Mouse (Mus musculus) left cerebral cortex, postnatal 10 days (tissue): ENCODE results near the gene Emcn. TPM values are rescaled to one million over a fixed set of nuclear protein-coding genes. Genes with fewer than 3 reads are reported as not detected.

Experiments
- DNase-seq, 2 experiments: peaks; one replicate each; pipeline ENCODE4 v3.0.0; 2021 to 2022; ENCODE audit warnings: low spot score in 2 of 2, mixed read lengths in 1 of 2; ENCODE audit errors: extremely low spot score in 1 of 2
- intact Hi-C: fragments of 180-260 bp; cut with DNase I; formaldehyde crosslinking; loops from one replicate; pipeline ENCODE4 v1.15.1; 2025
- total RNA-seq, 2 experiments: library from RNA; stranded (reverse); gene quantifications; 2 replicates each; pipeline ENCODE4 v1.2.3; 2021

The Emcn gene
- total RNA-seq, 2 experiments from 2014 or later = 5.7 to 6.3 TPM

DNA sequence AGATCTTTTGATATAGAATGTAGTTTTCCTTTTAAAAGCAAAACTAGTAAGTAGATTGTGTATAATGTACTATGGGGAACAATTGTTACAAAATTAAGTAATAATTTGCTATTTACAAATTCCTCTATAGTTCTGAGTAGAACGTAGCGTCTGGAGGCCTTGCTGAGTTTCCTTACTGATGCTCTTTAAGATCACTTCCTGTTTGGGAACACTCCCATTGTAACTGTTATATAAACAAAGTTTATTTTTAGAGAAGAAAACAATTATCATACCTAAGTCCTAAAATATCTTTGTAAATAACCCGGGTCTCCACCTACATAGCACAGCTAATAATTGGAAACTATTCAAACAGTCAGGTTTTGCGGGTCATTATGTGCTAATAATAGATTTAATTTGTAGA lies 32.0 kb downstream of the Emcn start:
- intact Hi-C loops = no loop called here
- no peak for DNase-seq

DNA sequence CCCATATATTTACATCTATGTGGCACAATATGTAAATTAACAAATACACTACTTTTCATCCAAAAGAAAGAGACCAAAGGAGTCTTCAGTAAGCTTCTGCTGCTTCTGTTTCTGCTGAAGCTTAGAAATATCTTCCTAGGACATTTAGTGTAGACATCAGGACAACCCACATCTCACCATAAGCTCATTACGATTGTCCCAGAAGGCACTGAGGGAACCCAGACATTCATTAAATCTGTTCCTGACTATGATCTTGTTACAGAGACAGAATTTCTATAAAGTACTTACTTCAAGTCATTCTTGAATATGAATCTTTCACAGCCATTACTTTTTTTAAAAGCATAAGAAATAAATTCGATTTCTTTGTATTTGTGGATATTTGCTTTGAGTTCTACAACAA lies 41.4 kb downstream of the Emcn start:
- intact Hi-C loops = no loop called here

DNA sequence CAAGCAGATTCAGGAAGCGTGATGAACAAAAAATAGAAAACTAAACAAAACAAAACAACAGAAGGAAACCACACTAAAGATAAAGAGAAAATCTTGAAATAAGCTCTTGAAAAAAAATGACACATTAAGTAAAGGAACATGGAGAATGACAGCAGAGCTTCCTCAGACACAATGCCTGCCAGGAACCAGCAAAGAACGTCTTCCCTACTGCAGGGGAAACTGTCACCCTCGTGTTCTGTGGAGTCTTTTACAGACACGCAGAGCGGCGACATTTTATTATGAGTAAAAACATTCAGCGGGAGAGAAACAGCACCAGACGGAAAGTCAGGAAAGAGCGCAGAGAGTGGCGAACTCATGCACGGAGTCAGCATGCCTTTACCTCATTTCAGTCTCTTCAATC lies 54.7 kb downstream of the Emcn start:
- intact Hi-C loops = no loop called here
- no peak for DNase-seq

More for the DNA sequence above, 41.4 kb downstream of the Emcn start:
- no peak for DNase-seq

DNA sequence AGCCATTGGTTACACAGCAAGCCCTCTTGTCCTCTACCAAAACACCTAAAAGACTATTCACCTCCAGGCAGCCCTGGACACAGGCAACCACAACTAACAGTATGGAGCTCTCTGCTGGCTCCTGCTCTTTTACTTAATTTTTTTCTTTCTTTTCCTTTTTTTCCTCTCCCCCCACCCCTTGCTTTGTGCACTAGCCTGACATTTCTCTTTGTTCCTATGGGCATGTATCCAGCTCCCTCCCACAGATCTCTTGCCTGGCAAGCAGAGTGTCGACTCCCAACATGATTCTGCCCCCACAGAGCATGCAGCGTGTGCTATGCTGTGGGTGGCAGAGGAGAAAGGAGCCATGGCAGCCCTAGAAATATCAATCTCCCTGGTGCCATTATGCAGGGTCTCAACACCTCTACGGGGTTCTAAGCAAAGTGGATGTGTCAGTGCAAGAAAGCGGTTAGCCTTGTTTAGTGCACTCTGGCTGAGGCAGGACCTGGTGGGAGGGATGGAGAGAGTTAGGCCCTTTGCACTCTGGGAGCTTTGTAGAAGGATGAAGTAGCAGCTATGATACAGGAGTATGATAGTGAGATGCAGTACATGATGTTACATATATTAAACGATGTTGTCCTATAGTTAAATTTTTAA lies 74.7 kb downstream of the Emcn start:
- intact Hi-C loops = loop anchor here (10.0 kb wide), 2 partner anchors 741 to 1531 kb away; partner anchors contain the start of gene Ppp3ca

DNA sequence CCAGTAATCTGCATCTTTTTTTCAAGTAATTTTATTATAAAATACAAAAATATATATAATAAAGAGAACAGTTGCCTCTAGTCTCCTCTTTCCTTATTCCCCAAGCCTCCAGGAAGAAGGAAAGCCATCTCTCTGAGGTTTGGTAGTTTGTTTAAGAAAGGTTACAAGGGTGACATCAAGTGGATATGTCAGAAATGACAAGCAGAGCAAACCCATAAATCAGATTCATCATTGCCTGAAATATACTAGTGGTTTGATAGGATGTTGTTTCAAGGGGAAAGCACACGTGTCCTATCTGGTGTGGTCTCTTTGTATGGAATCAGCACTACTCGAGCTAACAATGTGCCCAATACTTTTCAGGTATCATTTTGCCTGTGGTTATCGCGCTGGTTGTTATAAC lies 77.8 kb downstream of the Emcn start:
- intact Hi-C loops = loop anchor here (10.0 kb wide), 2 partner anchors 744 to 1534 kb away; partner anchors contain the start of gene Ppp3ca
- no peak for DNase-seq

More for the DNA sequence above, 74.7 kb downstream of the Emcn start:
- DNase-seq = peak; percentile 40 to 52

DNA sequence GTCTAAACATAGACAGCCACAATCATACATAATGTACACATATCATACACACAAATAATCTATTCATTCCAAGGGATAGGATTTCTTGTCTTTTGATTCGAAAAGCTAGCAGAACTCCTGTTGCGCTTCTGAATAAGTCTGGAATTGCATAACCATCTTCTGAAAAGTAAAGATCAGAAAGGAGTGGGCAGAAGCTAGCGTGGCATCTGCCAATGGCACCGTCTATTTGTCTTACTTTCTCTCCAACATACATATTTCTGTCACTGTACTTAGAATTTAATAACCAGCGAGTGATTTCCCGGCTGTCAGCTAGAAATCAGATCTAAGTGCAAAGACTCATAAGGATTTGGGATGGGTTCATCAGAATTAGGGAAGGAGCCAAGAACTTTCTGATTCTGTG lies 88.6 kb downstream of the Emcn start:
- intact Hi-C loops = no loop called here
- DNase-seq = no peak

DNA sequence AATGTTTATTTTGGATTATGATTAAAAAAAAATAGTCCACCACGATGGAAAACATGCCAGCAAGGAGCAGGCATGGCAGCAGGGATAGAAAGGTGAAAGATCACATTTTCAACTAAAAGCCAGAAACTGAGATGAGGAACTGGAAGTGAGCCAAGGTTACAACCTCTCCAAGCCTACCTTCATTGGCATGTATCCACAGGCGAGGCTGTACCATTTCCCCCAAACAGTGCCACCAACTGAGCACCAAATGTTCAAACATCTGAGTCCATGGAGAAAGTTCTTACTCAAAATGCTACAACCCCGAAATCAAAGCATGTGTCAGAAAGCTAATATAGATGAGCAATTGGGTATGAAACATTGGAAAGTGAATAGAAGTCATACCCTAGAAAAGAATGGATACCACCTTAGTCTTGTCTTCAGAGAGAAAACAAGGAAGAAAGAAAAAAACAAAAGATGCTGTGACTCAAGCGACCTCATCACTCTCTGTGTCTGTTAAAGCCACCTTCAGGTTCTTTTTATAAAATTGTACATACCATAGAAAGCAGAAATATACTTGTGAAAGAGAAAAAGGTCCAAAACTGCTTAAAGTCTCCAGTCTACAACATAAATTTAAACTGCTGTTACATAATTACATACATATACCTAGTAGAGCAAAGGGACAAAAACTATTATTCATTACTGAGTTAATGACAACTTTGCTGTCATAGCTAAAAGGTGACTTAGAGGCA lies 124.2 kb downstream of the Emcn start:
- DNase-seq = no peak
- intact Hi-C loops = no loop called here

DNA sequence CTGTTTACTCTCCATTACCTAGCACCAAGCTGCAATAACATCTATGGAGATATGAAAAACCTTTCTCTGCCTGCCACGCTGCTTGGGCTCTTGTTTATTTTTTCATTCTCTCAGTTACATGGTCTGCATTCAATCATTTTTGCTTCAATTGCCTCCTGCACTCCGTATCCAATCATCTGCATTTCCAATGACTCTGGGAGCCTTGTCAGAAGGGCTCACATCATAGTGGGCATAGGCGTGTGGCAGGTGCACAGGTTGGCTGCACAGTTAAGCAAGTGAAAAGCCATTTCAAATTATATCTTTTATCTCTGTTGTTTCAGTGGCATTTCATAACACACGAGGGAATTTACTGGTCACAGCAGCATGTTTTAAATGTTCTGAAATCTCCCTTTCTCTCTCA lies 125.1 kb downstream of the Emcn start:
- DNase-seq = no peak
- intact Hi-C loops = no loop called here

DNA sequence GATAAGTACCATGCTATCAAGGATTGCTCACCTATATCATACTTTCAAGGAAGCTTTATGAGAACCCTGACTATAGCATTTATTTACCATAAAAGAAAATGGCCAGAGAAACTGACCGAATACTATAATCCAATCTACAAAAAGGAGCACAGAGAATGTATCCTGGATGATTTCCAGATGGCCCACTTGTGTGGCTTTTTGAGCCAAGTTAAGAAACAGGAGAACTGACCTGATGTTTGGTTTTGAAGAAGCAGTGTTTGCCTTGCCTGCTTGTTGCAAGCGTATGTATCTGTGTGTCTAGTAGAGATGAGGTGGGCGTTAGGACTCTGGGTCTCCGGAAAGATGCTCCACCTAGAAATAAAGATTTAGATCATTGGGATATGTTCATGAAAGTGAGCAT lies 125.9 kb downstream of the Emcn start:
- intact Hi-C loops = no loop called here
- DNase-seq = no peak

DNA sequence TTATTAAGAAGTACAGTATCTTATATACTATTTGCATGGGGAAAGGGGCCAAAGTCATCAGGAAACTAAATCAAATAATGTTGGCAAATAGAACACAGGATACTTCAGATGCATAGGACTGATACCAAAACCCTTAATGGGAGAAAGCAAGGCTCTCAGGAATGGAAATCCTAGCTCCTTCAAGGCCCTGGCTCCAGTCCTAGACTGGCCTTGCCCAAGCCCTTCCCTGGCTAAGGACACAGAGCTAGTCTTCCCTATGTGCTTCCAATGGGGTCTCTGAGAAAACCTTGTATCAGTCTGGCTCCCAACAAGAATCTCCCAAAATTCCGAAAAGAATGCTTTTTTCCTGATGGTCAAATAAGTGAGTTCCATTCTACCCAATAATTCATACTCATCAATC lies 126.5 kb downstream of the Emcn start:
- intact Hi-C loops = no loop called here

DNA sequence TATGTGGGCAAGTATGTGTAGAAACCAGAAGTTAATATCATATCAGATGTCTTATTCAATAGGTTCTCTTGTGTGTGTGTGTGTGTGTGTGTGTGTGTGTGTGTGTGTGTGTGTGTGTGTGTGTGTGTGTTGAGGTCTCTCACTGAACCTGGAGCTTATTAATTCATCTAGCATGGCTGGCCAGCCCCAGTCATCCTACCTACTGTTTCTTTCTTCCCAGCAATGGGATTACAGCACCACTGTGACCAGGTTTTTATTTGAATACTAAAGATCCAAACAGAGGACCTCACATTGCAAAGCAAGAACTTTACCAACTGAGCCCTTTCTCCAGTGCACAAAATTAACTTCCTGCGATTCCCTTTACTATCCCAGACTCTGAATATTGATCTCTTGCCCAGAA lies 131.3 kb downstream of the Emcn start:
- intact Hi-C loops = no loop called here
- DNase-seq = no peak

More for the DNA sequence above, 126.5 kb downstream of the Emcn start:
- DNase-seq = no peak

DNA sequence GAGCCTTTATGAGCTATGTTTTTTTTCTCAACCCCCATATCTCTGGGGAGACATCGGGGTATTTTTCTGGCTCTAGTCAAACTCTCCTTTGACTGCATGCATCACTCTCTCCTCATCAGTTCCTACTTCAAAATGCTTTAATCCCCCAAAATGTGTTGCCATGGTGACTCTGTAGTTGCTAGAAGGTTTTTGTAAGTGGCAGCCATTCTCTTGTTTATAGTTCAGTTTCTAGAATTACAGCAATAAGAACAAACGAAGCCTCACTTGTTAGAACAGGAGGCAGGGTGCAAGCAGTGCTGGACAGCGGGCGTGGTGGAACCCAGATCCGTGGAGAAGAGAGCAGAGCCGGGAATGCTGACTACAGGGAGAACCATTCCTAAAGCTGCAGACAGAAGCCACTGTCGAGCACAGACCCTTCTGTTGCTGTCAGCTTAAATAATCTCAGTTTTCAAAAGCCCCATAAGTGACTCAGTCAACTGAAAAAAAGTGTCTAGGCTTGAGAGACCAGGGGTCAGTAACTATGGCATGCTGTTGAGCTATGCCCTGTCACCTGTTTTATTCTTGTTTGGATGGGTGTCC lies 139.0 kb downstream of the Emcn start:
- DNase-seq = no peak

DNA sequence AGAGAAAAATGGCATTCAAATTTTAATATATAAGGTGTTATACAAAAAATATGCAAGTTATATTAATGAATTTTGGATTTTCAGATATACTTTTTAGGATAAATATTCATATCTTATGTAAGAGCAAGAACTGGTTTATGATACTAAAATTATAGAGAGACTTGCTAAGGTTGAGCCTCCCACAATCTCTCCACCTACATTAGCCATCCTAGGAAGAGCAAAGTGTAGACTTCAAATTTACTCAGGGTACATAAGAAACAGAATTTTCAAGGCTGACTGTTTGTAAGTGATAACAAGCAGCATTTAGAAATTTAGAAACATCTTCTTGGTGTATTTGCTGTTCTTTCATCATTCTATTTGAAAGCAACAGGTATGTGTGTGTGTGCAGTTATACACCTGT lies 140.3 kb downstream of the Emcn start:
- no peak for DNase-seq
- intact Hi-C loops = no loop called here

More for the DNA sequence above, 139.0 kb downstream of the Emcn start:
- intact Hi-C loops = no loop called here
